Mouse (Mus musculus) ES-Bruce4 (cell line): ENCODE data around the gene Olfr1145.

Experiments used
- CTCF ChIP-seq: IDR thresholded peaks from one replicate; pipeline ENCODE4 v1.8.1; 2011; ENCODE audit warnings: low read depth, low read length
- EP300 ChIP-seq: IDR thresholded peaks from 2 replicates; pipeline ENCODE4 v1.6.1; 2011; ENCODE audit warnings: low read depth, low read length; ENCODE audit not compliant: insufficient read depth
- POLR2A ChIP-seq: IDR thresholded peaks from one replicate; pipeline ENCODE4 v1.8.1; 2011; ENCODE audit warnings: low read length; ENCODE audit not compliant: insufficient read depth

DNA sequence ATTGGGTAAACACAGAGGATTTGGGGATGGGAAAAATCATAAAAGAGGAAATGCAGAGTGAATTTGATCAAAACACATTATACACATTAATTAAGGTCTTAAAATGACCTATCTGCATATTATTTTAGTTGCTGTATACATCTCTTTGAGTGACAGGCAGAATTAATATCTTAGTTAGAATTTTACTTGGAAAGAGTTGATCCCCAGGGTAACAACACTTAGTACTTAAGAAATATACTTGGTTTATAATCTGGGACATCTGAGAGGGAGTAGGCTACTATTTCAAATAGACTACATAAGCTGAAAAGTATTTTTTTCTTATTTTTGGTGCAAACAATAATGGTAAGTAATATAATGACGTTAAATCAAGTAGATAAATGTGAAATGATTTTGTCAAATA, 34.1 kb downstream of the Olfr1145 start, which contains the start of gene Olfr1150-ps1:
- TF ChIP-seq CTCF, result no peak
- TF ChIP-seq POLR2A, result no peak
- no peak for TF ChIP-seq EP300
